Mouse (Mus musculus) thymus, postnatal 4 days (tissue): ENCODE measurements at regions not wholly inside any gene's neighbourhood (a gene's known extent, or its start where the extent isn't known, plus 50 kb on each side); places are given as distances from the start of the nearest gene placed in this dataset.

Source experiments
- DNase-seq: peaks from one replicate; pipeline ENCODE4 v3.0.0; 2021

DNA sequence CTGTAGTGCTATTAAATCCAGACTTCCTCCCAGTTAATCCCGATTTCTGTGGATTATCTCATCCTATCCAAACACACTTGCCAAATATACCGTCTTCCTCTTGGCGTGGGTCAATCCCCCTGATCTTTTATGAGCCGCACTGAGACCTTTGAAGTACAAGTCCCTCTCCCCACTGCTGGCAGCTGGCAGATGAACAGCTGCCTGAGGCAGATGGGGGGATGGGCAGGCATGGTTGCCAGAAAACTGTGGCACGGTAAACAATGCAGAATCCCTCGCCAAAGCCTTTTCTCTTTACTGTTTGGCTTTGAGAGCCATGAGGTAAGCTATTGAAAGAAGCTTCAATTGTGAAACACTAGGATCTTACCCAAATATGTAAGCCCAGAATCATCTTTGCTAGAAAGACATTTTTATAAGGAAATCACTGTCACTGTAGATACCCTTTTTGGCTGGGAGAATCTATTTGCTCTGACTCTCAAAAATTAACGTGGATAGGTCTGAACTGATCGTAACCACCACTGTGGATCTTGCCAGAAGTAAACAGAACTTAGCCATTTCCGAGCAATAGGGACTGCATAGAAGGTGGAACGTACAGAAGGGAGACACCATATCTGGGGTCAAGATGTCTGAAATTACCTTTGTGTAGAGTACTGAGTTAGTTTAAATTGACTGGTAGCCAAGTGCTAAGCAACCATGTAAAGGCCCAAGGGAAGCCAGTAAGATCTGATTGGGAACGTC lies 221.5 kb downstream of the Ahr start:
- DNase-seq, result peak; percentile 60

- no peak for DNase-seq
Measured at GRCm38 (mm10) chr12:35308537-35308936, 226.3 kb downstream of the Ahr start.

- DNase-seq, result no peak
Measured at GRCm38 (mm10) chr12:35303764-35304717, 230.8 kb downstream of the Ahr start.

DNA sequence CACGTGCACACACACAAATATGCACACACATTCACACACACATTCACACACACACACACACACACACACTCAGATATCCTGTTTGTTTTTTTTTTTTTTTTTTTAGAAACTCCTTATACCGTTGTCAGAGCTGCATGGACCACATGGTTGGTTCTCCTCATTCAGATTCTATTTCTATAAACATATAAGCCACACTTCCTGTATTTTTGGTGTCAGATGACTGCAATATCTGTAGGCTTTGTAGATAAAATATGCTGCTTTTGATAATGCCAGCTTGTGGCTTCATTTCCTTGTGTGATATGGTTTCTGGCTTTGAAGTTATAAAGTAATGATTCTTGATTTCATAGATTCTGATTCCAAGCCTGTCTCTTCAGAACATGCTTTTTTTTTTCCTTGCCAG lies 231.7 kb downstream of the Ahr start:
- DNase-seq, result no peak

DNA sequence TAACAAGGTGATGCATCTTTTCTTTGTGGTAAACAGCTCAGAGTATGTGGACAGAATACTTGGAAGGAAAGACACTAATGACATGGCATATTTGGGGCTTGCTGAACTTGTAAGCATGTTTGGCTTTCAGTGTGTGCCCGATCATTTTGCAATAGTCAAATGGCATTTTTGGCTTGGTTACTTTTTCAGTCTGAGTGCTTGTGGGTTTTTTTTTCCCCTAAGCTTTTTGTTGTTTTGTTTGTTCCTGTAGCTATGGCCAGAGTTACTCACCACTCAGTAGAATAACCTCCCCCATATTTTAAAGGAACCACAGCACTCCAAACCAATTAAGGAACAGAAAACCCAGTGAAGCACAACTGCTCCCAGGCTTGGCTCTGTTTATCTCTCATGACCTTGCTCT lies 240.2 kb downstream of the Ahr start:
- no peak for DNase-seq

- DNase-seq, result no peak
Measured at GRCm38 (mm10) chr12:35293566-35293965, 241.3 kb downstream of the Ahr start.

- DNase-seq, result no peak
Measured at GRCm38 (mm10) chr12:35291941-35292341, 242.9 kb downstream of the Ahr start.

GRCm38 (mm10) chr12:35287974-35288373 lies 241.0 kb downstream of the Snx13 start:
- DNase-seq, result no peak

DNA sequence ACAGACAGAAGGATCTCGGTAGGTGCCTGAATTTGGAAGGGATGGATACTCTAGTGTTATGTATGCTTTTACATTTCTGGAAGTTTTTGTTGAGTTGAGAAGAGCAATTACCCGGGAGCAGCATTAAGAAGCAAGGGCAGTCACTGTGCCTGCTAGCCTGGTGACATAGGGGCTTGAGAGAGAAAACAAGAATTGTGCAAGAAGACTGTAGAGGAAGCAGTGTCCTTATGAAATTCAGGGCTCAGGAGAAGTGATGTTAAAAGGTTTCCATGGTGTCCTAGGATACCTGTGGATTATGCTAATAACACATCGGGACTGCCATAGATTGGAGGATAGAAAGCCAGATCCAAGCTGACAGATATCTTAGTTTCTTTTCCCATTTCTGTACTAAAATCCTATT lies 240.6 kb downstream of the Snx13 start:
- no peak for DNase-seq

GRCm38 (mm10) chr12:35286974-35287553 lies 240.1 kb downstream of the Snx13 start:
- no peak for DNase-seq

DNA sequence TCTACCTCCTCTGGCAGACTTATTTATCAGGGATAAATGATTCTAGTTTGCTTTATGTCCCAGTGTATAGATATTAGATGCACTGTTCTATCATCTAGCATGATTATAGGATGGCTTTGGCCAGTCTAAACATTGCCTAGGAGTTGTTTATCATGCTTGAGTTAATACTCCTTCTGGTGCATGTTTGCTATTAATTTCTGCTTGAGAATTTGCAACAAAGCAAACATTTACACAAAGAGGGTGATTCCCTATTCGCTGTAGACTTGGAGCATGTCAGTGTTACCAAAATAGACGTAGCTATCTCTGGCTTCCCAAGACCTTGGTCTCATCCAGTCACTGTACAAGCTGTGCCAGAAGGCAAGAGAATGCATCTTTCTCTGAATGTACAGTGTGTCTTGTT lies 237.4 kb downstream of the Snx13 start:
- no peak for DNase-seq

DNA sequence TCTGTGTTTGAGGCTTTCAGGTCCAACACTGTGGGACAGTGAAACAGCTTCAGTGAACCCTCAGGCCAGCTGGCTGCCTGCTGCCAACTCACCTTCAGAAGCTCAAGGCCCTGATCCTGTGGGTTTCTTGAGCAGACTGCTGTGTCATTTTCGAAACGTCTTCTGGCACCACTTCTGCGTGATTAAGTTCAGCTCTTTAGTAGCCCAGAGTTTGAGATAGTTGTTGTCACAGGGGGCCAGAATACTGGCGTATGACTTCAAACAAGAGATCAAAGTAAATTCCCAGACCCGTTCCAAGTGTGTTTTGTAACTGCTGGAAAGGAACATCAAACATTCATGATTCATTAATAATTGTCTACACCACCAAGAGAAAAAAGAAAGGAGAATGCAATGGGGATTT lies 236.9 kb downstream of the Snx13 start:
- no peak for DNase-seq

- no peak for DNase-seq
Measured at GRCm38 (mm10) chr12:35283407-35283806, 236.4 kb downstream of the Snx13 start.

DNA sequence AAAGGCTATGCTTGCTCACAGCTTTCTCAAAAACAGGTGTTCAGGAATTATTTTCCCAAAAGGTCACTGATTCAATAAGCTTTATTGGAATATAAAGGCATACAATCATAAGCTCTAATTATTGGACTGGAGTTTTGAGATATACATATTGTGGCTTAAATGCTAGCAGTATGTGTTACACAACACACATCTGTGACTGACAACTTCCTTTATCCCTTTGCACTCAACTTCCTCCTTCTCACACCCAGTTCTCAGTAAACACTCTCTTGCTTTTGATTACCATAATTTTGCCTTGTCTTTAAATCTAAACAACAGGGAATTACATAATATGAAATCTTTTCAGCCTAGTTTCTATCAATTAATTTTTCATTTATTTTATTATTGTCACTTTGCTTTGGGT lies 222.5 kb downstream of the Snx13 start:
- DNase-seq, result no peak

DNA sequence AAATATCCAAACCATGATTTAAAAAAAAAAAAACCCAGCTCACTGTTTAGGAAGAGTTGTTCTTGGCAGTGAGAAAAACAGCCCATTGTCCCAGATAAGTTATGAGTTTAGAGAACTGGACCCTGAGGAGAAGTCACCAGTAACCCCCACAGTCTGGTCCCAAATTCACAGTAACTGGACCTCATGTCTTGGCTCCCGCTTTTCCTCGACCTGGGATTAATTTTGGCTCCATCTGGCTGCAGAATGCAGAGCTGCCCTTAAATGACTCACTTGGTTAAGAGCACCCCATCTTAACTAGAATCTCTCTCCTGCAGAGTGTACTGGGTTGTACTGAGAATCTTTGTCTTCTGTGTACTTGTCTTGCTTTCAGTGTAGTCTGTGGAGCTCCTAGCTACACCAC lies 221.0 kb downstream of the Snx13 start:
- DNase-seq, result no peak

DNA sequence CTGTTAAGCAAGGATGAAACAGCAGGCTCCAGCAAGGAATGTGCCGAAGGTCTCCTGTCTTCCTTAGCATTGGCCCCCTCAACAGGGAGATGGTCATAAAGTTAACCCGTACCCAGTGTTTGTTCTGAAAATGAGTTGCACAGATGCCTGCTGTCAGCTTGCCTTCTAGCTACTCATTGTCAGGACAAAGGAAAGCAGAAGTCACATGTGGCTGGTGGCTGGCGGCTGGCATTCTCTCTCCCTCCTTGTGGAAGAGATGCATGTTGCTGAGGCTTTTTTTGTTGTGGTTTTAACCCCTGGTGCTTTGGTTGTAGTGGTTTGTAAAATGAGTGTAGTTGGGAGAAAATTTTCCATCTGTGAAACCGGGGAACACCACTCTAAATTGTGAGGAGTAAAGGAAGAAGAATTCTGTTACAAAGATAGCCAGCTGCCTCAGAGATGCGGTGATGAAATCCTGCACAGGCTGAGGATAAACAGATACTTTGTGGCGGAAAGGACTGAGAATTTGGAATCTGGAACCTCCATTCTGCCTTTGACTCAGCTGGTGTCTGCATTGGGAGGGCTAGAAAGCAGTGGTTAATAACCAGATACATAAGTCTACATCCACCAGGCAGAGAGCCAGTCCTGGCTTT lies 220.2 kb downstream of the Snx13 start:
- no peak for DNase-seq

DNA sequence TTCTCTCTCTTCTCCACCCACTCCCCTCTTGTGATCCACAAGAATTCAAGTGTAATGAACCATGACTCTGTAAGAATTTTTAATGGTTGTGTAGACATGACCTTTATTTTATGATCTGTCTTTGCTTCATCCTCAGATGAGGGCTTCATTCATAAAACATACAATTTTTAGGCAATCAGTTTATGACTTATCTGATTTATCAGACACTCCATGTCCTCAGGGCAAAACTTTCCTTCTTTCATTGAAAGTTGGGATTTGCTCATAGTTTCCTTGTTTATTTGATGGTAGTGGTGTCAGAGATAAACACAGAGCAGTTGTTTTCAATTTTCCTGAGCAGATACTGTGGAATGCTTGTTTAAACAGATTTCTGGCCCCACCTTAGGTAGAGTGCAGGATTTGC lies 212.8 kb downstream of the Snx13 start:
- no peak for DNase-seq

DNA sequence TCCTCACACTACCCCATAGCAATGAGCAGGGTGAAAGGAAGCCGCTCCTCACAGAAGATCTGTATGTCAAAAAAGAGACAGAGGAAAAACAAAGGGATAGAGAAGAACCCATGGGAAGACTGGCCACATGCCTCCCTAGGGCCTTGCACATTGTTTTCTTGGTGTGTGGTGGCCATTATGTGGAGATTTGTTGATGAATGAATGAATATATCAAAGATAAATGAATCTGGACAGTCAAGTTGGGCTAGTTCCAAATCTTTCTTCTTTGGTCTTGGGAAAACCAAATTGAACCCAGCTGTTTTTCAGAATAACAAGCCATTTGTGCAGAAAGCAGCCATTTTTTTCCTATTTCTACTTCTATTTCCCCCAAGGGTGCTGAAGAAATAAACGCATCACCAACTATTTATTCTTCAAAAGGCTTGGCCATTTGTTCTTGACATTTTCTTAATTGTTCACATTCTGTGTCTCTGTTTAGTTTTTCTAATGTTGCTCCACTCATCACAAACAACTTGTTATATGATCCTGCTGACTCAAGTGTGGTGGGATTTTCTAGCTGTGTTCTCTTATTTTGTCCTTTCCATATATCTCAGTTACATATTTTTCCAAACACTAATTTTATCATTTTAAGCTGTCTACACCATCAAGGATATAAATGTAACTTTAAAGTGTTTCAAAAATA lies 208.9 kb downstream of the Snx13 start:
- DNase-seq, result no peak

- DNase-seq, result no peak
Measured at GRCm38 (mm10) chr12:35248476-35248875, 201.5 kb downstream of the Snx13 start.

DNA sequence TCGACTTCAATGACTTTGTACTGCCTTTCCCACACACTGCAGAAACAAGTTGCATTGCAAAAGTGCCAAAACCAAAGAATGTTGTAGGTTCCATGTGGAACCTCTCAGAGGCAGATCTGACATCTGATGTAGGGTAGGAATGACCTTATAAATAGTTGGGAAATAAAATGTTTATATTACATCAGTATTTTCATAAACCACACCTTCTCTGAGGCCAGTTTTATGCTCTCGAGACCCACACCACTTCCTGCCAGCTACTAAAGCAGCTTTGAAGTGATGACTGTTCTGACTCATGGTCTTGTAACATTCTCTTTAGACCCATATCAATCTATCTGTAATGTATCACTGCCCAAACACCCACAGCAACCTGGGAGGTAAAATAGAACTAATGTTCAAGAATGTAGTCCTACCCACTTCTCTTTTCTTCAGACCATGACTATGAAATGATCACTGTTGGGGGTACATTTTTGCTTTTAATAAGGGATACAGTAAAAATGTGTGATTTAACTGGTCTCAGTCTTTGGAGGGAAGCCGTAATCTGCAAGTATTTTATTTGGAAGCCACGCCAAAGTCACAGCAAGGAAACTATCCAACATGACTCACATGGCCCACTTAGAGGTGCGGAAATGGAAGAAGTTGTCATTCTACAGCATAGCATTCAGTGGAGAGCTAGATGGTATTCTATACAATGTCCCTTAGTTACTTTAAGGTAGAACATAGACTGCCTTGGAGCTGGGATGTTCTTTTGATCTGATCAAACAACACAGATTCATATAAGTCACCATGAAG lies 199.4 kb downstream of the Snx13 start:
- no peak for DNase-seq

DNA sequence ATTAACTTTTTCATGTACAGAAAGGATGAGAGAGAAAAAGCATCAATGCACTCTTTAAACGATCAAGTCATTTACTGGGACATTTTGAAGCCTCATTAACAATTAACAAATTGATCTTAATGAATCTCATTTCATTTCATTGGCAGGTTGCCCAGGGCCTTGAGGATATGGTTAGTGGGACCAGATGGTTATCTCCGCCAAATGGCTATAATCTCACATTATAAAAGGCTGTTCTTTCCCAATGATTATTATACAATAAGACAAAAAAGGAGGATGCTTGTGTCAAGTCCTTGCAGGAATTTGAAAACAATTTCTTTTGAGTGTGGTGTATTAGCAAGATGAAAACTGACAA lies 185.3 kb downstream of the Snx13 start:
- no peak for DNase-seq
